Mouse (Mus musculus) erythroblast, embryonic 14.5 days (primary cell): ENCODE data around the gene Actb. TPM values are rescaled to one million over a fixed set of nuclear protein-coding genes. Genes with fewer than 3 reads are reported as not detected.

Experiments
- H3K27me3 ChIP-seq: 2 replicates; pipeline ENCODE4 v1.6.1; 2012; ENCODE audit warnings: inconsistent platforms; ENCODE audit not compliant: control insufficient read depth
- H3K36me3 ChIP-seq: 2 replicates; pipeline ENCODE4 v1.6.1; 2012; ENCODE audit warnings: mild to moderate bottlenecking, inconsistent platforms; ENCODE audit not compliant: control insufficient read depth
- H3K4me1 ChIP-seq: 2 replicates; pipeline ENCODE4 v1.6.1; 2012; ENCODE audit warnings: inconsistent platforms; ENCODE audit not compliant: control insufficient read depth
- H3K4me3 ChIP-seq: replicated peaks from 2 replicates; pipeline ENCODE3; 2012; ENCODE audit warnings: moderate library complexity, mild to moderate bottlenecking, inconsistent platforms
- H3K9me3 ChIP-seq: 2 replicates; pipeline ENCODE4 v1.6.1; 2012; ENCODE audit warnings: low read length, inconsistent platforms, mixed read lengths; ENCODE audit not compliant: control insufficient read depth
- GATA1 ChIP-seq: IDR thresholded peaks from 2 replicates; pipeline ENCODE4 v1.6.1; 2012; ENCODE audit warnings: low read length, inconsistent platforms, mixed read lengths
- TAL1 ChIP-seq: IDR thresholded peaks from 3 replicates; pipeline ENCODE4 v1.6.1; 2012; ENCODE audit warnings: low read length, inconsistent platforms, mixed read lengths
- polyA plus RNA-seq: library from polyadenylated mRNA; stranded (reverse); fragments of >175 nt; gene quantifications from 2 replicates; pipeline ENCODE4 v1.2.3, GENCODE M21; 2012

The Actb gene
- polyA plus RNA-seq, 1 experiment = 326 TPM

GRCm38 (mm10) chr5:142926204-142926939, 19.8 kb upstream of the Actb start:
- TF ChIP-seq GATA1 (no peak), TAL1 (no peak)
- Histone ChIP-seq H3K4me3 (no peak overlapping the region), H3K27me3 (no peaks in the 10 kb centered on the region), H3K9me3 (no peaks in the 10 kb centered on the region), H3K4me1 (peaks cover 92% of the 10 kb centered on the region), H3K36me3 (no peaks in the 10 kb centered on the region; the same call in none of the 2 replicates)

DNA sequence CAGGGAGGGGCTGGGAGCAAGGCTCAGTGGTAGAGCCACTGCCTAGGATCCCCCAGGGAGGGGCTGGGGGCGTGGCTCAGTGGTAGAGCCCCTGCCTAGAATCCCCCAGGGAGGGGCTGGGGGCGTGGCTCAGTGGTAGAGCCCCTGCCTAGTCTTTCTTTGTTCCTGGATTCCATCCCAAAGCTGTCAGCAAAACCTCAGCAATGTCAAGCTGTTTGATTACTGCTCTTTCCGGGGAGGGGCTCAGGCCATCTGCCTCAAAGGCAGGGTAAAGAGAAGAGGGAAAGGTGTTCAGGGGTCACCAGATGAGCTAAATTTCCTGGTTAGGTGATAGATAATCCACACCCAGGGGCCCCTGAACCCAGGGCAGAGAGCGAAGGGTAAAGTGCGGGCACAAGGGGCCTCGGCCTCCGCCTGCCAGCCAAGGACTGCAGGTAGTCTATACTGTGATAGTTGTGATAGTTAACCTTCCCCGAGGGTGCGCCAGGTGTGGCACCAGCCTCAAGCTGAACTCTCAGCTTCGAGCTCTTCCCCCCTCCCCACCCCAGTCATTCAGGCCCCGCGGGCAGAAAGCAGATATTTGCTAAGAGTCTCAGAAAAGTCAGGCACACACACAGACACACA, 17.9 kb upstream of the Actb start:
- Histone ChIP-seq H3K9me3 (no peaks in the 10 kb centered on the region), H3K4me3 (no peak overlapping the region), H3K27me3 (no peaks in the 10 kb centered on the region), H3K4me1 (peaks cover 94% of the 10 kb centered on the region), H3K36me3 (no peaks in the 10 kb centered on the region; the same call in 1 of the 2 replicates)
- TF ChIP-seq GATA1 (no peak), TAL1 (no peak)

- peaks cover 94% of the 10 kb centered on the region for H3K4me1 ChIP-seq
Measured at GRCm38 (mm10) chr5:142923781-142924180, 17.2 kb upstream of the Actb start.

GRCm38 (mm10) chr5:142922251-142922650, 15.7 kb upstream of the Actb start:
- peaks cover 2% of the 10 kb centered on the region; the same call in 1 of the 2 replicates for H3K36me3 ChIP-seq
- H3K27me3 ChIP-seq = no peaks in the 10 kb centered on the region
- peaks cover 2% of the 10 kb centered on the region; the same call in 1 of the 2 replicates for H3K9me3 ChIP-seq
- H3K4me1 ChIP-seq = peaks cover 85% of the 10 kb centered on the region
- TF ChIP-seq GATA1 (no peak), TAL1 (no peak)
- H3K4me3 ChIP-seq = no peak overlapping the region

More at GRCm38 (mm10) chr5:142923781-142924180, 17.2 kb upstream of the Actb start:
- Histone ChIP-seq H3K9me3 (no peaks in the 10 kb centered on the region), H3K27me3 (no peaks in the 10 kb centered on the region), H3K36me3 (no peaks in the 10 kb centered on the region; the same call in 1 of the 2 replicates), H3K4me3 (no peak overlapping the region)
- TF ChIP-seq TAL1 (no peak), GATA1 (no peak)

DNA sequence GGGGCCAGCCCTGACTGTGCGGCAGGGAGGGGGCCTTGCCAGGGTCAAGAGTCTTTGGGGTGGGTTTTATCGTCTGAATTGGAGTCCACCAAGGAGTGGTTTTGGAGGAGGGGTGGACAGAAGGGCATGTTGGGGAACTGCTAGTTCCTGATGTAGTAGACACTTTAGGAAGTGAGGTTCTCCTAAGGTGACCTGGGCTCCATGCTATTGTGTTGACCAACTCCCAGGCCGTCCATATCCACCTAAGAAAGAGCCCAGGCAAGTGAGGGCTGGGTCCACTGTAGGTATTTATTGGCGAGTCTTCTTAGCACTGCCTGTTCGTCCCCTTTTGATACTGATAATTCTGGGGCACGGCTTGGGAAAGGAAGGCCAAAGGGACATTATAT, 14.5 kb upstream of the Actb start:
- Histone ChIP-seq H3K4me3 (peak overlapping the region; percentile 60), H3K36me3 (peaks cover 2% of the 10 kb centered on the region; the same call in 1 of the 2 replicates), H3K27me3 (no peaks in the 10 kb centered on the region), H3K4me1 (peaks cover 77% of the 10 kb centered on the region), H3K9me3 (peaks cover 3% of the 10 kb centered on the region; the same call in 1 of the 2 replicates)
- TF ChIP-seq GATA1 = no peak
- TF ChIP-seq TAL1 = no peak

DNA sequence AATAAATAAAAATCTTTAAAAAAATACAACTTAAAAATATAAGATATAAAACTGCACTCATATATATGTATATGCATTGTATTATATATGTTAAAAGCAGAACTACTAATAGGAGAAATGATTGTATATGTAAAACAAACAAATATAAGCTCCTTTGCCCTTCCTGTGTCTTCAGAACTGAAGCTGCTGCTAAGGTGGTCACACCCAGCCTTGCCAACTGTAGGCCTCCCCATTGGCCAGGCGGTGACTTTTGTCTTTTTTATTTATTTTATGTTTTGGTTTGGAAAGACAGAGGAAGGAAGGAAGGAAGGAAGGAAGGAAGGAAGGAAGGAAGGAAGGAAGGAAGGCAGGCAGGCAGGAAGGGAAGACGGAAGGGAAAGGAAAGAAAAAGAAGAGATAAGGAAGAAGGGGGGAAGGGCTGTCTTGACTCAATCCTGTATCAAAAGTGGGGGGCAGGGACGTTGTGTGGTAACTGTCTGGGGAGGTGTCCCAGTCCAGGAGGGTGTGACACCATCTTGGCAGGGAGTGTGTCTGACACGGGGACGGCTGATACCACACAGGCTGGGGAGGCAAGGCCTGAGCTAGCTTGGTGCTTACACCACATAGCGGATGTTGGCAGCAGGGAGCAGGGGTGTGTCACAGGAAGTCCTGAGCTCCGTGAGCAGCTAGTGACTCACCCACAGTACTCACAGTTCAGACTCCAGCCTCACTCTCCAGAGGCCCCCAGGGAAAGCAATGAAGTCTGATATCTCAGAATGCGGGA, 13.9 kb upstream of the Actb start:
- peaks cover 3% of the 10 kb centered on the region; the same call in 1 of the 2 replicates for H3K9me3 ChIP-seq
- peaks cover 73% of the 10 kb centered on the region for H3K4me1 ChIP-seq
- H3K4me3 ChIP-seq = peak overlapping the region; percentile 60
- H3K36me3 ChIP-seq = peaks cover 2% of the 10 kb centered on the region; the same call in 1 of the 2 replicates
- no peaks in the 10 kb centered on the region for H3K27me3 ChIP-seq
- TF ChIP-seq TAL1 (peak; percentile 54; the same call in 1 of the 3 replicates), GATA1 (no peak)

GRCm38 (mm10) chr5:142917402-142917801, 10.8 kb upstream of the Actb start:
- Histone ChIP-seq H3K27me3 (no peaks in the 10 kb centered on the region), H3K4me3 (no peak overlapping the region), H3K4me1 (peaks cover 64% of the 10 kb centered on the region), H3K9me3 (peaks cover 3% of the 10 kb centered on the region; the same call in 1 of the 2 replicates), H3K36me3 (peaks cover 2% of the 10 kb centered on the region; the same call in 1 of the 2 replicates)
- TF ChIP-seq GATA1 (no peak), TAL1 (no peak)

- no peak overlapping the region for H3K4me3 ChIP-seq
- H3K27me3 ChIP-seq = no peaks in the 10 kb centered on the region
- TF ChIP-seq TAL1 (no peak), GATA1 (no peak)
- peaks cover 2% of the 10 kb centered on the region; the same call in 1 of the 2 replicates for H3K36me3 ChIP-seq
- peaks cover 63% of the 10 kb centered on the region for H3K4me1 ChIP-seq
- H3K9me3 ChIP-seq = peaks cover 3% of the 10 kb centered on the region; the same call in 1 of the 2 replicates
Measured at GRCm38 (mm10) chr5:142916593-142916992, 10.0 kb upstream of the Actb start.
